Comparison of ENCODE assay signal across 12 mouse cellular contexts in the genomic region with DNA sequence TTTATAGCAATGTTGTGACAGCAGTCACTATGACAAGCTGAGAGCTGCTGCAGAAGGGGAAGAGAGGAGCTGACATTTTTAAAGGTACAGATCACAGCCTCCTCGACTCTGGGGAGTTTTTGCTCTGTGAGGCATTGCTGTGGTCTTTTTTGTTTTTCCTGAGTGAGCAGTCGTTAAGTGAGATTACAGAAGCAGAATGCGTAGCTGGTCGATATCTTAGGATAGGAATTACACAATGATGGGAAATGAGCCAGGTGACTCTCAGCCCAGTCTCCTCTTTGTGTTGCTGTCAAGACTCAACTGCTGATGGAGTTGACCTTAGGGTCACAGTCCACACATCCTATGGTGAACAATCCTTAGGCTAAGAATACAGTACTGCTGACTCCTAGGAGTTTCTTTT. TPM values are rescaled to one million over a fixed set of nuclear protein-coding genes. Genes with fewer than 3 reads are reported as not detected.
DNase-seq lines count a peak whose midpoint lies in the region; ATAC-seq and TF ChIP-seq lines count a peak whose summit lies in the region.
"Had no signal": no experiment of that assay in that cellular context is flagged by ENCODE, and none has a peak within 500 bp of the region (broad histone marks: within the 10 kb centered on the region; RNA-seq: fewer than 3 reads in every experiment).

No protein-coding gene starts in this region.

- H3K27ac ChIP-seq in liver, postnatal 0 days (ENCODE audit: low read depth): no peak overlapping the region
- no peak overlapping the region for H3K27ac ChIP-seq in liver, embryonic 11.5 days (ENCODE audit: low read depth, low read length)
- peak overlapping the region; percentile 52 for H3K27ac ChIP-seq in heart, embryonic 16.5 days (ENCODE audit: low read length)
- H3K27ac ChIP-seq: layer of hippocampus, adult 2 months; macrophage had no signal

- no peak for TF ChIP-seq CTCF in liver, postnatal 0 days (IDR thresholded peaks at IDR 0.05; ENCODE audit: low read depth)

- no peaks in the 10 kb centered on the region for H3K9me3 ChIP-seq in liver, postnatal 0 days (ENCODE audit: low read length)
- H3K9me3 ChIP-seq in liver, embryonic 11.5 days (ENCODE audit: control insufficient read depth, low read length): no peaks in the 10 kb centered on the region
- no peaks in the 10 kb centered on the region for H3K9me3 ChIP-seq in heart, embryonic 16.5 days (replicated peaks; ENCODE audit: control insufficient read depth, low read length)

- DNase-seq in embryo, embryonic 10 days (ENCODE audit: low spot score): peak; percentile 36
- DNase-seq in embryo, embryonic 9.5 days (ENCODE audit: extremely low spot score): no peak
- DNase-seq in liver, postnatal 0 days: no peak
- DNase-seq in liver, embryonic 11.5 days (ENCODE audit: low spot score): no peak
- peak; percentile 57 for DNase-seq in lung, postnatal 25 days (ENCODE audit: low spot score)
- no peak for DNase-seq in left cerebral cortex, adult 11 months (ENCODE audit: low spot score)
- DNase-seq in right cerebral cortex, postnatal 10 days (ENCODE audit: low spot score in 2 of 2): no peak
- DNase-seq: thymus, postnatal 36 days had no signal

- H3K4me2 ChIP-seq in liver, postnatal 0 days (ENCODE audit: low read depth, low read length): no peak overlapping the region
- H3K4me2 ChIP-seq in liver, embryonic 11.5 days: no peak overlapping the region
- H3K4me2 ChIP-seq in heart, embryonic 16.5 days (ENCODE audit: low read depth, low read length): no peak overlapping the region

- WGBS in liver, postnatal 0 days (ENCODE audit: insufficient replicate concordance): 6% methylated on average over 4 of the region's 4 CpGs
- 38% methylated on average over 4 of the region's 4 CpGs for WGBS in liver, embryonic 11.5 days
- 10% methylated on average over 4 of the region's 4 CpGs for WGBS in heart, embryonic 16.5 days

- H3K27me3 ChIP-seq in liver, postnatal 0 days (ENCODE audit: insufficient read depth, low read length): no peaks in the 10 kb centered on the region
- H3K27me3 ChIP-seq in liver, embryonic 11.5 days (replicated peaks; ENCODE audit: control insufficient read depth, insufficient read depth, low read length): no peaks in the 10 kb centered on the region
- H3K27me3 ChIP-seq in heart, embryonic 16.5 days (ENCODE audit: control insufficient read depth, insufficient read depth, low read length): no peaks in the 10 kb centered on the region

- TF ChIP-seq EP300 in liver, postnatal 0 days (IDR thresholded peaks at IDR 0.05; ENCODE audit: low read depth): peak; percentile 76; the same call in 1 of the 2 replicates

- H3K9ac ChIP-seq in liver, postnatal 0 days (replicated peaks): no peak overlapping the region
- H3K9ac ChIP-seq in liver, embryonic 11.5 days (ENCODE audit: low read depth, low read length): no peak overlapping the region
- 0 out of 2 replicates have a peak overlapping the region, but pooled peaks have one; percentile 9 for H3K9ac ChIP-seq in heart, embryonic 16.5 days (ENCODE audit: low read length)

- peaks cover 12% of the 10 kb centered on the region; the same call in 1 of the 2 replicates for H3K4me1 ChIP-seq in liver, postnatal 0 days (ENCODE audit: insufficient read depth)
- peaks cover 19% of the 10 kb centered on the region for H3K4me1 ChIP-seq in liver, embryonic 11.5 days (replicated peaks; ENCODE audit: control insufficient read depth, insufficient read depth, low read length)
- H3K4me1 ChIP-seq in heart, embryonic 16.5 days (ENCODE audit: control insufficient read depth, insufficient read depth, low read length): peaks cover 10% of the 10 kb centered on the region

- no peaks in the 10 kb centered on the region for H3K36me3 ChIP-seq in liver, postnatal 0 days (replicated peaks; ENCODE audit: insufficient read depth, low read length)
- H3K36me3 ChIP-seq in liver, embryonic 11.5 days (ENCODE audit: control insufficient read depth, insufficient read depth, low read length): no peaks in the 10 kb centered on the region
- H3K36me3 ChIP-seq in heart, embryonic 16.5 days (ENCODE audit: control insufficient read depth, insufficient read depth): no peaks in the 10 kb centered on the region

- ATAC-seq in liver, postnatal 0 days: peak; percentile 84
- no peak for ATAC-seq in liver, embryonic 11.5 days (replicated peaks; ENCODE audit: low FRiP score)
- peak; percentile 59 for ATAC-seq in heart, embryonic 16.5 days (replicated peaks; ENCODE audit: extremely low read depth, insufficient read depth, low FRiP score)
- ATAC-seq: activated CD4-positive, CD25-positive, alpha-beta regulatory T cell, adult 4 months had no signal

- no peak overlapping the region for H3K4me3 ChIP-seq in liver, postnatal 0 days (ENCODE audit: low read depth, low read length)
- no peak overlapping the region for H3K4me3 ChIP-seq in liver, embryonic 11.5 days (ENCODE audit: low read depth, low read length)
- no peak overlapping the region for H3K4me3 ChIP-seq in heart, embryonic 16.5 days (ENCODE audit: low read length)
- H3K4me3 ChIP-seq: layer of hippocampus, adult 2 months had no signal

RNA-seq across cellular contexts. Expression of a gene that starts 30.0 kb away (rescaled TPM):
- 15.2 and 15.8 TPM in 2 replicates for polyA plus RNA-seq in liver, postnatal 0 days (2015; fragmentation: Nextera tagmentation; extraction: Ambion mirVana)
- polyA plus RNA-seq in liver, embryonic 11.5 days (2014; fragmentation: Nextera tagmentation; extraction: Ambion mirVana): 42.9 and 44.6 TPM in 2 replicates
- 44.0 and 45.6 TPM in 2 replicates for polyA plus RNA-seq in heart, embryonic 16.5 days (2015; fragmentation: Nextera tagmentation; extraction: Ambion mirVana)

RNA-seq across cellular contexts. Expression of a gene that starts 46.7 kb away (rescaled TPM):
- 2.2 and 3.2 TPM in 2 replicates for polyA plus RNA-seq in liver, postnatal 0 days (2015; fragmentation: Nextera tagmentation; extraction: Ambion mirVana)
- polyA plus RNA-seq in liver, embryonic 11.5 days (2014; fragmentation: Nextera tagmentation; extraction: Ambion mirVana): 1.6 and 2.0 TPM in 2 replicates
- 7.7 and 9.0 TPM in 2 replicates for polyA plus RNA-seq in heart, embryonic 16.5 days (2015; fragmentation: Nextera tagmentation; extraction: Ambion mirVana)

Comparison
In these comparisons a context has a peak if more than half of its experiments do, and no peak if none do; other contexts are left out.
1. DNase-seq: peak in embryo, embryonic 10 days (single experiment) and lung, postnatal 25 days (single experiment); none in embryo, embryonic 9.5 days (single experiment), liver, postnatal 0 days (single experiment), liver, embryonic 11.5 days (single experiment), left cerebral cortex, adult 11 months (single experiment) and right cerebral cortex, postnatal 10 days (0 of 2).